Mouse (Mus musculus) forebrain, postnatal 0 days (tissue): ENCODE results near the gene Gdpd5. TPM values are rescaled to one million over a fixed set of nuclear protein-coding genes. Genes with fewer than 3 reads are reported as not detected.

Experiments used
- ATAC-seq: fragments of 200-750 bp; cut with Nextera tagmentation; 2 replicates; pipeline ENCODE4 v1.8.0; 2017; ENCODE audit warnings: mild to moderate bottlenecking, moderate library complexity
- DNase-seq: peaks from one replicate; pipeline ENCODE4 v3.0.0-alpha.2; 2015
- H3K27ac ChIP-seq: fragments of 300-500 bp; sonication (generic); 2 replicates; pipeline ENCODE4 v1.5.1; 2014; ENCODE audit warnings: low read depth, mild to moderate bottlenecking, antibody characterized with exemption, low read length, moderate library complexity, mixed read lengths
- H3K27me3 ChIP-seq: fragments of 300-500 bp; sonication (generic); 2 replicates; pipeline ENCODE4 v1.6.1; 2014; ENCODE audit warnings: mild to moderate bottlenecking, low read length, mixed read lengths; ENCODE audit not compliant: insufficient read depth
- H3K36me3 ChIP-seq: fragments of 300-500 bp; sonication (generic); 2 replicates; pipeline ENCODE4 v1.6.1; 2014; ENCODE audit warnings: mild to moderate bottlenecking, moderate library complexity; ENCODE audit not compliant: insufficient read depth
- H3K4me1 ChIP-seq: fragments of 300-500 bp; sonication (generic); 2 replicates; pipeline ENCODE4 v1.6.1; 2014; ENCODE audit warnings: antibody characterized with exemption; ENCODE audit not compliant: insufficient read depth
- H3K4me2 ChIP-seq: fragments of 300-500 bp; sonication (generic); 2 replicates; pipeline ENCODE4 v1.6.1; 2014; ENCODE audit warnings: low read depth, mild to moderate bottlenecking, moderate library complexity
- H3K4me3 ChIP-seq: fragments of 300-500 bp; sonication (generic); 2 replicates; pipeline ENCODE4 v1.5.1; 2014; ENCODE audit warnings: low read depth, low read length, mixed read lengths
- H3K9ac ChIP-seq: fragments of 300-500 bp; sonication (generic); 2 replicates; pipeline ENCODE4 v1.6.1; 2014; ENCODE audit warnings: mild to moderate bottlenecking
- H3K9me3 ChIP-seq: fragments of 300-500 bp; sonication (generic); 2 replicates; pipeline ENCODE4 v1.6.1; 2016; ENCODE audit warnings: low read length
- CTCF ChIP-seq: sonication (generic); IDR thresholded peaks from 2 replicates; pipeline ENCODE4 v1.5.1; 2016; ENCODE audit warnings: antibody characterized with exemption, control low read depth, low read depth
- WGBS: fragments of 180-500 bp; shearing (Covaris S2); extraction: QIAGEN DNeasy Blood & Tissue Kit; methylation state at CpG from one replicate; pipeline ENCODE4 v1.1.7; 2014; 5-methylcytosine and 5-hydroxymethylcytosine counted together
- polyA plus RNA-seq: library from polyadenylated mRNA; unstranded; fragments of >200 nt; fragmentation: Nextera tagmentation; extraction: Ambion mirVana; gene quantifications from 2 replicates; pipeline ENCODE4 v1.2.1, GENCODE M21; 2015
- total RNA-seq: library from RNA; depleted of rRNA; stranded (reverse); fragments of >200 nt; gene quantifications from 2 replicates; pipeline ENCODE4 v1.2.3, GENCODE M21; 2014

Gene Gdpd5
- total and polyA plus RNA-seq, 2 experiments from 2014 or later = 38.2 to 41.2 TPM

DNA sequence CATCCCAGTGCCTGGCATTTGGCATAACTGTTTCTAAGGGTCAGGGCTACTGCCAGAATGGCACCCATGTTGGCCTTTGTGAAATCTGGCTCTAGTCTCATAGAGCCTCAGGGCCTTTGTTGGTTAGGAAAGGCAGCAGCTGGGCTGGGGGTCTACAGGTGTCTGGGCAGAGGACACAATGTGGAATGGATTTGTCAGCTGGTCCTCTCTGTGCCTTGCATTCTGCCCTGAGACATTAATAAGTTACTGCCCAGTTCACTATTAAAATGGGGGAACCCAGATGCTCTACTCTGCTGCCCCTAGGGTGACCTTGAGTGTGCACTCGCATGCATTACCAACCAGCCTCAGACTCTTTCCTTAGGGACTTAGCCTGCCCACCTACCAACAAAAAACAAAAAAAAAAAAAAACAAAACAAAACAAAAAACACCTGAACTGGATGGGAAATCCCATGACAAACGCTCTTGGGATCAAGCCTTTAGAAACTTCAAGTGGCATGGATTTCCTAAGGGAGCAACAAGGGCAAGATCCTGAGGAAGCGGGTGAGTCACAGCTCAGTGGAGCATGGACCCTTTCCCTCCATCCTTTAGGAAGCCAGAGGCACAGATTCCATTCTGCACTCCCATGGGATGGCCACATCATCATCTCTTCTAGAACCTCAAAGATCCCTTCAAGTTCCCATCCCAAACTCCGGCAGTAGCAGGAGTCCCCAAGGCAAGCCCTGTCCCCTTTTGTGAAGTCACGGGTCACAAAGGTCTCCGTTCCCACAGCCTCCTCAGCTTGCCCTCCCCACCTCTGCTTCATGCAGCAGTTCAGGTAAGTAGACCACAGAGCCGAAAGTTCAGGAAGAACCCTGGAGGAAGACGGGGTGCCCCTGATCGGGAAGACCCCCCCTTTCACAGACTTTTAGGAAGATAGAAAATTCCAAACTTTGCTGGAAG lies 31.2 kb upstream of the Gdpd5 start:
- no peak for ATAC-seq
- Histone ChIP-seq H3K27ac (no peak overlapping the region), H3K4me2 (peak overlapping the region; percentile 24), H3K9ac (no peak overlapping the region), H3K9me3 (no peaks in the 10 kb centered on the region), H3K27me3 (no peaks in the 10 kb centered on the region), H3K4me1 (peaks cover 14% of the 10 kb centered on the region), H3K36me3 (peaks cover 5% of the 10 kb centered on the region; the same call in 1 of the 2 replicates), H3K4me3 (no peak overlapping the region)
- DNase-seq = no peak
- TF ChIP-seq CTCF = no peak
- WGBS = 81% methylated on average over 9 of the region's 9 CpGs

DNA sequence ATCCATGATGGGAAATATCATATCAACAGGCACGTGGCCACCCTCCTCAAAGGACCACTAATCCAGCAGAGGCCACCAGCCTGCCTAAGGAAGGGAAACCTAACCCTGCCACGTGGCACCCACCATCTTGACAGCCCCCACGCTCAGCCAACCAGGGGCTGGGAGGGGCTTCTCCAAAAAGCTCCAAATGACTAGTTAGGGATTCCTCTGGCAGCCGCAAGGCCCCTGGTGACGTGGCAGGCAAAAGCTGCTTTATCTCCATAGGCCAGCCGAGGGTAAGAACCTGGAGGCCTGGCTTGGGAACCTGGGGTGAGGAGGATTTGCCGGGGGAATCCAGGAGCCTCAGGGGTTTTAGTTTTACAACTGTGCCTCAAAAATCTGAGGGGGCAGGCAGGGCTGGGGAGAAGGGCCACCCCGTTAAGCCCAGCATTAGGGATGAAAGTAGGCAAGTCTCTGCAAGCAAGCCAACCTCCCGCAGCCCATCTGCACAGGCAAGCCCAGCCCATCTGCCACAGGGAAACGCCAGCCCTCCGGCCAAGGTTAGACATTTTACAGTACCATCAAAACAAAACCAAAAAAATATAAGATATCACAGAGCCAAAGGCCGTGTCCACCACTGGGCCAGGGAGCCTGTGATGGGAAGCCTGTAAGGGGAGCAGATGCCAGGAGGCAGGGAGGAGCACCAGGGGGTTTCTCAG lies 30.0 kb upstream of the Gdpd5 start:
- Histone ChIP-seq H3K4me1 (peaks cover 25% of the 10 kb centered on the region), H3K27me3 (no peaks in the 10 kb centered on the region), H3K36me3 (peaks cover 5% of the 10 kb centered on the region; the same call in 1 of the 2 replicates), H3K9me3 (no peaks in the 10 kb centered on the region), H3K27ac (peak overlapping the region; percentile 47), H3K4me3 (peak overlapping the region; percentile 32), H3K9ac (peak overlapping the region; percentile 23), H3K4me2 (peak overlapping the region; percentile 58)
- 10% methylated on average over 12 of the region's 12 CpGs for WGBS
- ATAC-seq (peak; percentile 35; the same call in 1 of the 2 replicates), DNase-seq (peak; percentile 51)
- no peak for TF ChIP-seq CTCF

DNA sequence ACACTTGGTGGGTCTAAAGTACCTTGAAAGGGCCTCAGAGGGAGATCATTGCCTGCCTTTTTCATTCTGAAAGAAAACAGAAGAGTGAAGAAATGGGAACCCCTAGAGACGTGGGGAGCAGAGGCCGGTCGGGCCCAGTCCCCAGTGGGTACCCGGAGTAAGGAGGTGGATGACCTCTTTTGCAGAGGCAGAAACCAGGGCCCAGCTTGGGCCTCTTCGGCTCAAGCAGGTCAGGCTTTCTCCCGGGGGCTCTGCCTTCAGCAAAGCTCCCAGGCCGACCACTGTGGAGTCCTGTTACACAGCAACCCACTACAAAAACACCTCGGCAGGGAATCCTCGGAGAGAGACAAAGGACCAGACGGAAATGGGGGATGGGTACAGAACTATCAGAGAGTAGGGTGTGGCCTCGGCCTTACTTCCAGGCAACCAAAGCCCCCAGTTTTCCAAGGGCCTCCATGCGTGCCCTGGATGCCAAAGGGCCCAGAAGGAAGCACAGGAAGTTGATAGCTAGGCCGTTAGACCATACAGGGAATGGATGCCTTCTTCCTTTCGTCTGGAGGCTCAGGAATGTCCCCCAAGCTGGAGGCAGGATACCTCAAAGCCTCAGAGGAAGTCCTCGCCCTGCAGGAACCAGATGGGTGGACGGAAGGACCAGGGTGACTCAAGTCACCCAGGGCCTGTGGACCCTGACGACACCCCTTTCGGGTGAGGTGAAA lies 29.3 kb upstream of the Gdpd5 start:
- 9% methylated on average over 18 of the region's 18 CpGs for WGBS

DNA sequence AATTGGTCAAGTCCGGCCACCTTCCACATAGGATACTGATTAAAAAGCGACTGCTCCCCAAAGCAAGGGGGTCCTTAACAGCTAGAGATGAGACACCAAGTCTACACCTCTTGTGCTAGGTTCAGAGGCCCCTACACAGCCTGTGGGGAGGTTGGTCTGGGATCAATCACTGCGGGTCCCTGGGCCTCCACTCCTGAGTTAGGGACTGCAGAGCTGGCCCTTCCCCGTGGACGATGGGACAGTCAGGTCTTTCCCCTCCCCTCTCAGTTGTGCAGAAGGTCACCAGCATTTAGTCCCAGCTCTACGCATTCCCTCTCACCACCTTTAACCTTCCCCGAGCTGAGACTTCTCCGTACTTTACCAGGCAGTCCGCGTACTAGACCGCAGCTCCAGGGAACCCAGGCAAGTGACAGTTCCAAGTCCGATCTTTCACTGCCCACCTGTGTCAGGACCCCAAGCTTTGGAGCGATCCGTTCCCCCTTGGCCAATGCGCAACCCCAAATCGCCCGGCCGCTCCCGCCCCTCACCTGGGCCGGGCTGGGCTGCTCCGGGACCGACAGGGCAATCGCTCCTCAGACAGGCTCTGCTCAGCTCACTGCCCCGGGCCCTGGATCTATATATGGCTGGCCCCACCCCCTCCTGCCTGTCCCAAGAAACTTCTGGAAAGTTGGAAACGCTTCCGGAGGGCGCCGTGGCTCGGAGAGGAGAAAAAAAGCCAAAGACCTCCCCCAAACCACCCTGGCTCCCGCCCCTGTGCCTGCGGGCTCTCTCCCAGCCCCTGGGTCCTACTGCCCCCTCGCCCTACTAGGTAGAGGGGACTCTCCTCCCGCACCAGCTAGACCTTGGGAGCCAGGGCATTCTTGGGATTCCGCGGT lies 28.5 kb upstream of the Gdpd5 start, which contains the start of gene Serpinh1:
Gene Serpinh1 (minus strand): TSS at position 714 of the 875 bp plus-strand sequence.
- Histone ChIP-seq H3K9me3 (no peaks in the 10 kb centered on the region), H3K27me3 (no peaks in the 10 kb centered on the region), H3K4me2 (peak within 1 kb of the TSS; percentile 58), H3K4me1 (peaks cover 30% of the 10 kb centered on the region), H3K36me3 (no peaks in the 10 kb centered on the region), H3K27ac (peak within 1 kb of the TSS; percentile 47), H3K9ac (peak within 1 kb of the TSS; percentile 23), H3K4me3 (peak within 1 kb of the TSS; percentile 32)
- peak; percentile 69 for ATAC-seq
- TF ChIP-seq CTCF = no peak
- 3% methylated on average over 35 of the region's 35 CpGs for WGBS
- DNase-seq = peak; percentile 58

More for the DNA sequence above, 29.3 kb upstream of the Gdpd5 start:
- no peaks in the 10 kb centered on the region for H3K27me3 ChIP-seq
- no peaks in the 10 kb centered on the region for H3K36me3 ChIP-seq
- ATAC-seq (peak; percentile 30), DNase-seq (peak; percentile 57)
- no peak for TF ChIP-seq CTCF
- peaks cover 30% of the 10 kb centered on the region for H3K4me1 ChIP-seq
- peak overlapping the region; percentile 58 for H3K4me2 ChIP-seq
- peak overlapping the region; percentile 47 for H3K27ac ChIP-seq
- no peaks in the 10 kb centered on the region for H3K9me3 ChIP-seq
- peak overlapping the region; percentile 32 for H3K4me3 ChIP-seq
- H3K9ac ChIP-seq = peak overlapping the region; percentile 23

DNA sequence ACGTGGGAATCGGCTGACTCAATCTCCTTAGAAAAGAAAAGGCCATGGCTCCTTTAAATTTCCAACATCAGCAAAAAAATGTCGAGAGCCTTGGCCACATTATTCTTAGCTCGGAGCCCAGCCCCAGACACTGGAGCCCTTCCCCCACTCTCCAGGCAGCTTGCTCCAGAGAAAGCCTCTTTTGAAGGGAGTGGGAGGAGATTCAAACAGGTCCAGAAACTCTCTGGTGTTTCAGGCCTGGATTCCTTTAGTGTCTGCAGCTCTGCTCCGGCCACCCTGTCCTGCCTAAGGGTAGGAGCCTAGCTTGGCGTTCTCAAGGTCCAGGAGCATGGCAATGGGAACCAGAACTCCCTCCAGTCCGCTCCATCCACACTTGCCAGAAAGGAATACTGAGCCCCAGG lies 25.5 kb upstream of the Gdpd5 start:
- Histone ChIP-seq H3K4me1 (peaks cover 30% of the 10 kb centered on the region), H3K9ac (no peak overlapping the region), H3K4me2 (0 out of 2 replicates have a peak overlapping the region, but pooled peaks have one; percentile 0), H3K36me3 (no peaks in the 10 kb centered on the region), H3K4me3 (no peak overlapping the region), H3K9me3 (no peaks in the 10 kb centered on the region), H3K27ac (peak overlapping the region; percentile 54; the same call in 1 of the 2 replicates), H3K27me3 (no peaks in the 10 kb centered on the region)
- DNase-seq (peak; percentile 75), ATAC-seq (peak; percentile 21; the same call in 1 of the 2 replicates)
- TF ChIP-seq CTCF = no peak
- 10% methylated on average over 7 of the region's 7 CpGs for WGBS
